Mouse (Mus musculus): ENCODE results near the gene Arsg. TPM values are rescaled to one million over a fixed set of nuclear protein-coding genes. Genes with fewer than 3 reads are reported as not detected.
A peak's percentile ranks its signal among the peaks of the same experiment; 100 is the strongest.

Arsg gene
- total and polyA plus RNA-seq, 3 experiments: 0.79 to 3.3 (median 1.4) TPM

DNA sequence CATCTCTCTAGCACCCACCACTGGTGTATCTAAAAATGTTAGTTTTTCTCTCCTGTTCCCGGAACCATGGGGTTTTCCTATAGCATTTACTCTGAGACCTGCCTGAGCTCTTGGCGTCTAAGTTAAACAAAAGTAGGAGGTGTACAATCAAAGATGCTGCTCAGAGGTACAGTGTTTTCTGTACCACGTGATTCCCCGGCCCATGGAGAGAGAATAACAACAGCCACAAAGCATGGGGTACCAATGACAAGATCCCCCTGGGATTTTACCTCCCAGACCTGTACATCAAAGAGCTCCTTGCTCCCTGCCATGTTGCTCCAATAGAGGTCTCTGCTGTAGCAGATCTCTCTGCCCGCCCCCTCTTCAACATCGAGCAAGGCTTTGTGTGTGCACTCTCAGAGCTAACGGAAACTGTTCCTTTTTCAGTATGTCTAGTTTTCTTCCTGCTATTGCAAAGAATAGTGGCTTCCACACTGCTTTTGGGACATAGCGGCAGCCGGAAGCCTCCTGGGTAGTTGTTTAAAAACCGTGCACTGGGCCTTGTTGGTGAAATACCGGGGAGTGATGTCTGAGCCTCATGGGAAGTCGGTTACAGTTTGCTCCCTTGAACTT lies 95.9 kb downstream of the Arsg start:
- no peaks in the 10 kb centered on the region for H3K9me3 ChIP-seq (replicated peaks; ENCODE audit: low read length)
- H3K4me1 ChIP-seq (ENCODE audit: control insufficient read depth in 1 of 2, insufficient read depth in 2 of 2): peaks cover 17 to 36% of the 10 kb centered on the region in 2 experiments; a peak in 3 of 4 replicates
- peak overlapping the region; percentile 68 for H3K4me2 ChIP-seq (ENCODE audit: insufficient read depth, low read depth, poor library complexity, severe bottlenecking)
- peak; percentile 71 for TF ChIP-seq USF2 (conservative IDR thresholded peaks at IDR 0.05; ENCODE audit: low read depth, low read length)
- no peak for TF ChIP-seq CTCF (conservative IDR thresholded peaks at IDR 0.05 in 1 of 2, IDR thresholded peaks at IDR 0.05 in 1 of 2; ENCODE audit: low read depth in 2 of 2, low read length in 2 of 2)
- TF ChIP-seq ZMIZ1 (IDR thresholded peaks at IDR 0.05; ENCODE audit: low read depth, low read length): no peak
- peak; percentile 8; the same call in 1 of the 2 replicates for TF ChIP-seq CHD2 (IDR thresholded peaks at IDR 0.05; ENCODE audit: low read length)
- TF ChIP-seq MXI1 (IDR thresholded peaks at IDR 0.05; ENCODE audit: low read depth, low read length): peak; percentile 50
- no peak for TF ChIP-seq ZC3H11A (IDR thresholded peaks at IDR 0.05; ENCODE audit: low read depth, low read length)
- peak; percentile 18; the same call in 1 of the 2 replicates for TF ChIP-seq IRF4 (IDR thresholded peaks at IDR 0.05; ENCODE audit: low read depth, low read length)
- no peak for TF ChIP-seq JUND (conservative IDR thresholded peaks at IDR 0.05; ENCODE audit: low read depth, low read length)
- peak; percentile 80 for TF ChIP-seq MAX (IDR thresholded peaks at IDR 0.05; ENCODE audit: low read length)
- TF ChIP-seq RCOR1 (conservative IDR thresholded peaks at IDR 0.05; ENCODE audit: low read depth, low read length): 0 out of 2 replicates have a peak, but pooled peaks have one; percentile 10
- TF ChIP-seq MYC (IDR thresholded peaks at IDR 0.05; ENCODE audit: low read depth, low read length): 0 out of 2 replicates have a peak, but pooled peaks have one; percentile 33
- no peak; the same call in 1 of the 2 replicates for TF ChIP-seq ETS1 (conservative IDR thresholded peaks at IDR 0.05; ENCODE audit: low read depth, low read length)
- TF ChIP-seq KAT2A (IDR thresholded peaks at IDR 0.05; ENCODE audit: insufficient replicate concordance, low read length): no peak
- TF ChIP-seq SIN3A (IDR thresholded peaks at IDR 0.05; ENCODE audit: low read length): no peak
- TF ChIP-seq TBP (conservative IDR thresholded peaks at IDR 0.05; ENCODE audit: low read depth, low read length): 0 out of 2 replicates have a peak, but pooled peaks have one; percentile 25
- TF ChIP-seq UBTF (IDR thresholded peaks at IDR 0.05; ENCODE audit: low read depth, low read length): no peak
- no peak for TF ChIP-seq SMC3 (IDR thresholded peaks at IDR 0.05; ENCODE audit: low read depth, low read length)
- peak; percentile 72 for TF ChIP-seq USF1 (IDR thresholded peaks at IDR 0.05; ENCODE audit: low read depth, low read length)
- TF ChIP-seq PAX5 (IDR thresholded peaks at IDR 0.05; ENCODE audit: low read length): no peak
- TF ChIP-seq POLR2A (IDR thresholded peaks at IDR 0.05; ENCODE audit: low read depth, low read length): 0 out of 2 replicates have a peak, but pooled peaks have one; percentile 39
- no peak for TF ChIP-seq ZKSCAN1 (IDR thresholded peaks at IDR 0.05; ENCODE audit: borderline replicate concordance, low read depth, low read length)
- in situ Hi-C loops (cut with MboI; ENCODE audit: low pct_ligation_motif_present, low pct_unique_long_range_greater_than_20kb, low sequenced_read_pairs): no loop called here
- H3K36me3 ChIP-seq (replicated peaks in 1 of 2; ENCODE audit: control insufficient read depth in 1 of 2, insufficient read depth in 1 of 2, low read length in 1 of 2): no peaks in the 10 kb centered on the region
- dilution Hi-C loops (cut with MboI; ENCODE audit: extremely low pct_ligation_motif_present, extremely low pct_unique_long_range_greater_than_20kb, low sequenced_read_pairs): no loop called here
- peak overlapping the region in 1 of 3 experiments; percentile 1 for H3K4me3 ChIP-seq (replicated peaks in 1 of 3; ENCODE audit: low read depth in 2 of 3, low read length in 2 of 3, poor library complexity in 1 of 3)
- DNase-seq (ENCODE audit: extremely low read depth): no peak
- H3K79me2 ChIP-seq (replicated peaks; ENCODE audit: control insufficient read depth, extremely low read depth, insufficient read depth, poor library complexity, severe bottlenecking): no peaks in the 10 kb centered on the region
- peak overlapping the region; percentile 13; the same call in 1 of the 2 replicates for H3K9ac ChIP-seq (ENCODE audit: insufficient read depth, low read depth)
- H3K27ac ChIP-seq (ENCODE audit: insufficient read depth, low read depth): peak overlapping the region; percentile 62
- H3K27me3 ChIP-seq (replicated peaks): no peaks in the 10 kb centered on the region

Data from CH12.LX (cell line).